Mouse (Mus musculus) myocyte (in vitro differentiated cells): ENCODE results near the gene Grm8. TPM values are rescaled to one million over a fixed set of nuclear protein-coding genes. Genes with fewer than 3 reads are reported as not detected.

Source experiments
- H3K27me3 ChIP-seq: one replicate; pipeline ENCODE4 v1.6.1; 2011; ENCODE audit not compliant: control insufficient read depth, insufficient read depth, insufficient read length
- H3K36me3 ChIP-seq: one replicate; pipeline ENCODE4 v1.6.1; 2011; ENCODE audit not compliant: control insufficient read depth, insufficient read depth
- H3K4me2 ChIP-seq: one replicate; pipeline ENCODE4 v1.6.1; 2011; ENCODE audit warnings: low read depth, control low read depth
- H3K4me3 ChIP-seq: one replicate; pipeline ENCODE4 v1.5.1; 2011; ENCODE audit warnings: mild to moderate bottlenecking, control low read depth, moderate library complexity
- H3K79me2 ChIP-seq: one replicate; pipeline ENCODE4 v1.6.1; 2011; ENCODE audit not compliant: control insufficient read depth, insufficient read depth
- H3ac ChIP-seq: one replicate; pipeline ENCODE4 v1.6.1; 2011; ENCODE audit not compliant: control insufficient read depth, insufficient read length
- CEBPB ChIP-seq: IDR thresholded peaks from 2 replicates; pipeline ENCODE4 v1.6.1; 2011; ENCODE audit warnings: mild to moderate bottlenecking, moderate library complexity; ENCODE audit not compliant: poor library complexity, insufficient read depth, severe bottlenecking
- E2F4 ChIP-seq: IDR thresholded peaks from one replicate; pipeline ENCODE4 v1.6.1; 2011; ENCODE audit warnings: mild to moderate bottlenecking, control low read depth, moderate library complexity; ENCODE audit not compliant: insufficient read depth
- MAX ChIP-seq: IDR thresholded peaks from one replicate; pipeline ENCODE4 v1.6.1; 2011; ENCODE audit warnings: low read depth, mild to moderate bottlenecking, control low read depth
- MYOD1 ChIP-seq, 3 experiments: IDR thresholded peaks; one replicate each; pipeline ENCODE4 v1.6.1; 2011; ENCODE audit warnings: control low read depth in 2 of 3, low read depth in 2 of 3, mild to moderate bottlenecking in 2 of 3, moderate library complexity in 1 of 3; ENCODE audit not compliant: insufficient read length in 2 of 3, control insufficient read depth in 1 of 3
- MYOG ChIP-seq, 3 experiments: IDR thresholded peaks; one replicate each; pipeline ENCODE4 v1.6.1; 2011; ENCODE audit warnings: control low read depth in 2 of 3, low read depth in 2 of 3, mild to moderate bottlenecking in 2 of 3; ENCODE audit not compliant: insufficient read length in 2 of 3, control insufficient read depth in 1 of 3, insufficient read depth in 1 of 3
- POLR2A ChIP-seq: IDR thresholded peaks from one replicate; pipeline ENCODE4 v1.6.1; 2011; ENCODE audit warnings: low read depth, mild to moderate bottlenecking, control low read depth, moderate library complexity; ENCODE audit not compliant: insufficient read length
- POLR2AphosphoS2 ChIP-seq: IDR thresholded peaks from one replicate; pipeline ENCODE4 v1.6.1; 2011; ENCODE audit warnings: low read depth, control low read depth; ENCODE audit not compliant: insufficient read length
- REST ChIP-seq: IDR thresholded peaks from one replicate; pipeline ENCODE4 v1.6.1; 2011; ENCODE audit warnings: mild to moderate bottlenecking, control low read depth, moderate library complexity; ENCODE audit not compliant: insufficient read depth, insufficient read length
- SRF ChIP-seq: IDR thresholded peaks from one replicate; pipeline ENCODE4 v1.6.1; 2011; ENCODE audit warnings: low read depth; ENCODE audit not compliant: control insufficient read depth, insufficient read length
- TCF12 ChIP-seq: IDR thresholded peaks from one replicate; pipeline ENCODE4 v1.6.1; 2011; ENCODE audit warnings: mild to moderate bottlenecking, control low read depth; ENCODE audit not compliant: poor library complexity, insufficient read depth, severe bottlenecking
- TCF3 ChIP-seq: IDR thresholded peaks from one replicate; pipeline ENCODE4 v1.6.1; 2011; ENCODE audit warnings: low read depth, control low read depth; ENCODE audit not compliant: insufficient read length
- USF1 ChIP-seq: IDR thresholded peaks from one replicate; pipeline ENCODE4 v1.6.1; 2011; ENCODE audit warnings: low read depth, mild to moderate bottlenecking, control low read depth, moderate library complexity
- polyA plus RNA-seq: library from polyadenylated mRNA; unstranded; fragments of >200 nt; fragmentation: generic; extraction: Trizol; gene quantifications from one replicate; pipeline ENCODE4 v1.2.1, GENCODE M21; 2012; ENCODE audit warnings: missing spikeins

Grm8 gene
- polyA plus RNA-seq, 1 experiment, result not detected

GRCm38 (mm10) chr6:28051966-28052365 lies 83.0 kb downstream of the Grm8 start:
- Histone ChIP-seq H3K36me3 (no peaks in the 10 kb centered on the region), H3K27me3 (no peaks in the 10 kb centered on the region), H3K4me3 (no peak overlapping the region), H3K79me2 (no peaks in the 10 kb centered on the region), H3ac (no peak overlapping the region), H3K4me2 (no peak overlapping the region)
- TF ChIP-seq CEBPB (no peak), SRF (no peak), POLR2A (no peak), USF1 (no peak), REST (no peak), POLR2AphosphoS2 (no peak), E2F4 (no peak), MYOG (IDR thresholded peaks at IDR 0.05; ENCODE audit: control insufficient read depth in 1 of 3, insufficient read depth in 1 of 3, insufficient read length in 2 of 3, low read depth in 2 of 3) (no peak), TCF3 (no peak), TCF12 (no peak), MYOD1 (IDR thresholded peaks at IDR 0.05; ENCODE audit: control insufficient read depth in 1 of 3, insufficient read length in 2 of 3, low read depth in 2 of 3) (no peak), MAX (no peak)

GRCm38 (mm10) chr6:28042339-28042738 lies 92.6 kb downstream of the Grm8 start:
- Histone ChIP-seq H3K4me2 (no peak overlapping the region), H3ac (no peak overlapping the region), H3K4me3 (no peak overlapping the region), H3K79me2 (no peaks in the 10 kb centered on the region), H3K36me3 (no peaks in the 10 kb centered on the region), H3K27me3 (no peaks in the 10 kb centered on the region)
- no peak for TF ChIP-seq POLR2AphosphoS2

- no peak for TF ChIP-seq CEBPB
- no peak for TF ChIP-seq MYOD1 (IDR thresholded peaks at IDR 0.05; ENCODE audit: control insufficient read depth in 1 of 3, insufficient read length in 2 of 3, low read depth in 2 of 3)
- no peak for TF ChIP-seq POLR2AphosphoS2
- TF ChIP-seq POLR2A, result no peak
- TF ChIP-seq E2F4, result no peak
- TF ChIP-seq MYOG (IDR thresholded peaks at IDR 0.05; ENCODE audit: control insufficient read depth in 1 of 3, insufficient read depth in 1 of 3, insufficient read length in 2 of 3, low read depth in 2 of 3), result no peak
- no peak for TF ChIP-seq USF1
- Histone ChIP-seq H3K4me2 (no peak overlapping the region), H3K4me3 (no peak overlapping the region), H3K36me3 (no peaks in the 10 kb centered on the region), H3K27me3 (no peaks in the 10 kb centered on the region), H3K79me2 (no peaks in the 10 kb centered on the region), H3ac (no peak overlapping the region)
These were observed 94.2 kb downstream of the Grm8 start for GRCm38 (mm10) chr6:28040815-28041214.

GRCm38 (mm10) chr6:28032006-28032405 lies 103.0 kb downstream of the Grm8 start:
- Histone ChIP-seq H3K4me2 (no peak overlapping the region), H3K36me3 (no peaks in the 10 kb centered on the region), H3K27me3 (no peaks in the 10 kb centered on the region), H3ac (no peak overlapping the region), H3K4me3 (no peak overlapping the region), H3K79me2 (no peaks in the 10 kb centered on the region)
- no peak for TF ChIP-seq MYOD1 (IDR thresholded peaks at IDR 0.05; ENCODE audit: control insufficient read depth in 1 of 3, insufficient read length in 2 of 3, low read depth in 2 of 3)
- no peak for TF ChIP-seq CEBPB
- TF ChIP-seq POLR2A, result no peak
- TF ChIP-seq MYOG (IDR thresholded peaks at IDR 0.05; ENCODE audit: control insufficient read depth in 1 of 3, insufficient read depth in 1 of 3, insufficient read length in 2 of 3, low read depth in 2 of 3), result no peak
- TF ChIP-seq TCF12, result no peak
- no peak for TF ChIP-seq E2F4
- TF ChIP-seq MAX, result no peak
- no peak for TF ChIP-seq SRF
- no peak for TF ChIP-seq USF1
- no peak for TF ChIP-seq POLR2AphosphoS2
- no peak for TF ChIP-seq TCF3
- TF ChIP-seq REST, result no peak

- H3K36me3 ChIP-seq, result no peaks in the 10 kb centered on the region
- no peak overlapping the region for H3ac ChIP-seq
- H3K27me3 ChIP-seq, result no peaks in the 10 kb centered on the region
- H3K79me2 ChIP-seq, result no peaks in the 10 kb centered on the region
- H3K4me2 ChIP-seq, result no peak overlapping the region
- H3K4me3 ChIP-seq, result no peak overlapping the region
- TF ChIP-seq E2F4 (no peak), POLR2AphosphoS2 (no peak), USF1 (no peak), POLR2A (no peak), MYOG (IDR thresholded peaks at IDR 0.05; ENCODE audit: control insufficient read depth in 1 of 3, insufficient read depth in 1 of 3, insufficient read length in 2 of 3, low read depth in 2 of 3) (no peak), TCF12 (no peak), SRF (no peak), REST (no peak), MYOD1 (IDR thresholded peaks at IDR 0.05; ENCODE audit: control insufficient read depth in 1 of 3, insufficient read length in 2 of 3, low read depth in 2 of 3) (no peak), TCF3 (no peak), CEBPB (no peak), MAX (no peak)
These were observed 117.3 kb downstream of the Grm8 start for GRCm38 (mm10) chr6:28017653-28018052.
